Mouse (Mus musculus): Measurements from ENCODE around the gene Acp7.

DNA sequence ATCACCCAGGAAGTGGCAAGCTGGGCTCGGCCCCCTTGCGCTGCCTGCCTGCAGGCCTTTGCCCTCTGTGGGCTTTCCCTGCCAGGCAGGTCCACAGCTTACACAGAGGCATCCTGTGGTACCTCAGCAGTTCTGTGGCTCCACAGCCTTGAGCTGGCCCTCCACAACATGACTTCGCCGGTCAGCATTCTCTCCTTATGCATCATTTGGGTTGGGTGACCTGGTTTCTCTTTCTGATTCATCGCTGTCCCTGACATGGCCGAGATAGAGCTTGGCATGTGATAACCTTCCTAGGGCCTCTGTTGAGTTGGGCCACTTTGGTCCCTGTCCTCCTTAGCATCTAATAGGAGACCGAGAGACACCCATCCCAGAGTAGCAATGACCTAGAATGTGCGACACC lies 25.2 kb downstream of the Acp7 start:
- TF ChIP-seq CTCF (IDR thresholded peaks at IDR 0.05; ENCODE audit: low read depth) (no peak), EP300 (IDR thresholded peaks at IDR 0.05; ENCODE audit: low read depth) (no peak)
